Mouse (Mus musculus): ENCODE results near the gene Flot1.

- TF ChIP-seq TAL1 (conservative IDR thresholded peaks at IDR 0.05; ENCODE audit: low read depth, low read length) (no peak), CTCF (IDR thresholded peaks at IDR 0.05; ENCODE audit: low read depth, low read length) (no peak), GATA1 (IDR thresholded peaks at IDR 0.05; ENCODE audit: borderline replicate concordance, low read length) (no peak)
Measured at GRCm38 (mm10) chr17:35782924-35783323, 40.1 kb upstream of the Flot1 start.

All from G1E (cell line).